Mouse (Mus musculus) spleen, adult 2 months (tissue): ENCODE data around the gene D430041D05Rik.

Experiments used
- CTCF ChIP-seq: fragments of 200-500 bp; IDR thresholded peaks from 2 replicates; pipeline ENCODE4 v1.5.1; 2011; ENCODE audit warnings: mild to moderate bottlenecking, inconsistent platforms; ENCODE audit not compliant: insufficient read depth, insufficient read length, insufficient replicate concordance; ENCODE audit errors: extremely low read depth
- POLR2A ChIP-seq: fragments of 200-500 bp; IDR thresholded peaks from 2 replicates; pipeline ENCODE4 v1.6.1; 2011; ENCODE audit warnings: low read depth, low read length, inconsistent platforms

DNA sequence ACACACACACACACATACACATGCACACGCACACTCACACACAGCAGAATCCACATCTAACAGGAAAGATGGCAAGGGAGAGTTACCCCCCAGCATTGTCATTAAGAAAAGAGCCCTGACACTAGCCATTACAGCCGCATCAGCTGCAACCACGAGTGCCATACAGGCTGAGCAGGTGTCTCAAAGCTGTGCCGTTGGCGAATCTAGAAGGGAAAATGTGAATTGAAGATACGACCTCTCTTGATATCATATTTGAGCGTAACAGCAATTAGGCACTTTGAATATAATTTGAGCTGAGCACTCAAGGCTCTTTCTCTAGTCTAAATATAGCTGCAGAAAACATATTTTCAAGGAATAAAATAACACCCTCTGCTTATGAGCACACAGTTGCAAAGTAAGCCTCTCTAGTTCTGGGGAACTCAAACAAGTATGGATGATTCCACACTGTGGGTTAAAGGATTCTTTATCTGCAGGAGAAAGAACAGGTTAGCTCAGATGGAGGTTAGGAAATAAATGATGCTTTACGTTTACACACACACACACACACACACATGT, 127.3 kb downstream of the D430041D05Rik start:
- no peak for TF ChIP-seq CTCF
- no peak for TF ChIP-seq POLR2A
